Mouse (Mus musculus) ovary, postnatal 14 days (tissue): ENCODE data around the gene Sfxn2.

Experiments
- DNase-seq: peaks from one replicate; pipeline ENCODE4 v3.0.0; 2022; ENCODE audit warnings: low spot score

Gene Sfxn2

GRCm38 (mm10) chr19:46599375-46600256, 26.5 kb downstream of the Sfxn2 start:
- DNase-seq: no peak

DNA sequence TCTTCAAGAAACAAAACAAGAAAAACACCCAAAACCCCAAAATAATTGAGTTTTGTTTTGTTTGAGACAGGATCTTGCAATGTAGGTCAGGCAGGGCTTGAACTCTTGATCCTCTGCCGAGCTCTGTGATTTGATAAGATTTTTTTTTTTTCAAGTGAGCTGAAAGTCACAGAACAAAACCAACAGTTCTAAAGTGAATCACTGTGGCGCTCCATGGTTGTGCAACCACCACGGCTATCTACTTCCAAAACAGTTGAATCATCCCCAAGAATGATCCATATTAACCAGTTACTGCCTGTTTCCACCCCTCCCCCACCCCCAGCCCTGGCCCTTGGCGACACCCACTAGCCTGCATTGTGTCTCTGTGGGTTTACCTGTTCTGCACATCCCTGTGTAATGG, 27.2 kb downstream of the Sfxn2 start:
- DNase-seq: no peak

- no peak for DNase-seq
These were observed 28.3 kb downstream of the Sfxn2 start for GRCm38 (mm10) chr19:46601491-46601890.

- DNase-seq: no peak
These were observed 29.2 kb downstream of the Sfxn2 start for GRCm38 (mm10) chr19:46602406-46602805.

GRCm38 (mm10) chr19:46606718-46607117, 33.6 kb downstream of the Sfxn2 start:
- no peak for DNase-seq

DNA sequence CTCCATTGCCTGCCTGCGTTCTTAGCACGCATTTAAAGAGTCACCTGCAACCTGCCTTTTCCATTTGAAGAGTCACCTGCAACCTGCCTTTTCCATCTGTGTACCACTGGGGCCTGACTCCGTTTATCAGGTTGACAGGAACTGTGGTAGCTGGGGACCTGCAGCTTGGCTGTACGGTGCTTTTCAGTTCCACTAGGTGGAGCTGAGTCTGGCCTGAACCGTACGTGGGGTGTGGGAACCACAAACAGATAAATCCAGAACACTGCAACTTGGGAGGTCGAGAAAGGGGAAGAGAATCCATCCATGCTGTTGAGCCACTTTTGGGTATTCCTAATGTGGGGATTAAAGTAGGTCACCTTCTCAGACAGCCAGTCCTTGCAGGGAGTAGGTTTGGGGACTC, 34.3 kb downstream of the Sfxn2 start:
- DNase-seq: no peak

- no peak for DNase-seq
These were observed 35.0 kb downstream of the Sfxn2 start for GRCm38 (mm10) chr19:46608158-46608557.

- no peak for DNase-seq
These were observed 43.2 kb downstream of the Sfxn2 start for GRCm38 (mm10) chr19:46616378-46616777.

GRCm38 (mm10) chr19:46617361-46617760, 44.2 kb downstream of the Sfxn2 start:
- no peak for DNase-seq

DNA sequence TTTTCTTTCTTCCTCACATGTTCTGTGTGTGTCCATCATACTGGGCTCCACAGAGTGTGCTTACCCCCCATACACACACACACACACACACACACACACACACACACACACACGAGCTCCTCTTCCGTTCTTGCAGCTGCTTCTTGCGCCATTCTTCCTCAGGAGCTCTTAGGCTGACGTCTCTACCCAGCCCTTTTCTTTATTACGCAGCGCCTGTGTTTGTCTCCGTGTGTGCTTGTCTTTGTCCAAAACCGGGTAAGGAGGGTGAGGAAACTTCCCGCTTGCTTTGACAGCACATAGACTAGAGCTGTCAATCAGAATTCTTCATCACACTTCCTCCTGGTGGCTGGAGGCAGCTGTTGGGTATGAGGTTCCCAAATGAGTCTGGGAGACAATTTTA, 45.2 kb downstream of the Sfxn2 start:
- DNase-seq: no peak

- no peak for DNase-seq
These were observed 45.8 kb downstream of the Sfxn2 start for GRCm38 (mm10) chr19:46619001-46619400.

GRCm38 (mm10) chr19:46619518-46619917, 46.4 kb downstream of the Sfxn2 start:
- DNase-seq: no peak

- no peak for DNase-seq
These were observed 47.0 kb downstream of the Sfxn2 start for GRCm38 (mm10) chr19:46620016-46620808.

- DNase-seq: no peak
These were observed 48.3 kb downstream of the Sfxn2 start for GRCm38 (mm10) chr19:46621236-46622183.

DNA sequence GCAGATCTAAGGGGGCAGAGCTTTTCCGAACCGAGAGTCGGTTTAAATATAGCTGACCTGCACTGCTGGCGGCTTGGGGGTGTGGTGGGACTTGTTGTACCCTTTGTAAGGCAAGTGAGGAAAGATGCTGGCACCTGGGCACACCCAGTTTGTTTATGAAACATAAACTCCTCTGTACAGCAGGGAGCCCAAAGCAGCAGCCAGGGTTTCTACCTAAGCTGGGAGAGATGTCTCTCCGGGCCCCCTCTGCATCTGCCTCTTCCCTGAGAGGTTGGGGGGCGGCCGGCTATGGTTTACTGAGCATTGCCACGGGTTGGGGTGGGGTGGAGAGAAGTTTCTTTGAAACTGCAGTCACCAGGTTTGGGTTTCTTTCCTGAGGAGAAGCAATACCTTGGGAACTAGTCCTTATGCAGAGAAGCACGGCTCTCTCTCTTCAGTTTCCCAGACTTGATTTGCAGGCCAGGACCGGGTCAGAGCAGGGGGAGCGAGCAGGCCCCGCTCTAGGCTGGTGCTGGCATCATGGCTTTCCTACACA, 49.6 kb downstream of the Sfxn2 start:
- no peak for DNase-seq

GRCm38 (mm10) chr19:46623194-46623667, 50.1 kb downstream of the Sfxn2 start:
- no peak for DNase-seq

DNA sequence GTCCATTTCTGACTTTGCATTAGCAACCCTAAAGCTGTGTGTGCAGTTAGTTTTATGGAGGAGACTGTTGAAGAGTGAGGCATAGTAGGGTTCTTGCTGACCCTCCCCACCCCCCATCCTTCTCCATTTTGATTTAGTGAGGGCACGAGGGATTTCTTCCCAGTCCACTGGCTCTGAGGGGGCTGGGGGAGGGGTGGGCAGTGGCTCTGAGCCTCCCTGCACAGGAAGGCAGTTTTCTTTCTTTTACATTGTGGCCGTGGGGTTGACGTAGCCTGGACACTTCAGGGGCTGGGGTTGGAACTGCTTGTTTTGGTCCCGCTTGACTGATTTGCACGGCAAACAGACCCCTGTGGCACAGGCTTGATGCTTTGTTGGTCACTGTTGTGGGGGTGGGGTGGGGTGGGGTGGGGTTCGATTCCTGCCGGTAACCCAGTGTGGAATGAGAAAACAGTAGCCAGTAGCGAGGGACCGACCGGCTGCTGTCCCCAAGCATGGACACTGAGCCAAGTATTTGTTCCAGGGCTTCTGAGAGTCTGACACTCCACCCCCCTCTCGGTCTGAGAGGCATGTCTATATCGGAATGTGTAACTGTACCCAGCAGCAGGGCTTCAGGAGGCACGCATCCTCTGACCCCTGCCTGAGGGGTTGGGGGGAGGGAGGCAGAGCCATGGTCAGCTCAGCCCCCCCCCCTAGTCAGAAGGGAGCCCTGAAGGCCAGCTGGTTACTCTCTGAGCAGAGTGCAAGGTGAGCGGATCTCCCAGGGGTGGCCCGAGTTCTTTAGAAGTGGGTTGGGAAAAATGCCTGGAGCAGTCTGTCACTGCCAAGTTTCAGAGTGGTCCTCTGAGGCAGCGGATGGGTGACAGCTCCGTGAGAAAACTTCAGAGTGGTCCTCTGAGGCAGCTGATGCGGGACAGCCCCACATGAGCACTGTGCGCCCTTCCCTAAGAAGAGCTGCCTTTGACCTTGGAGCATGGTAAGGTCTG, 50.9 kb downstream of the Sfxn2 start:
- no peak for DNase-seq

DNA sequence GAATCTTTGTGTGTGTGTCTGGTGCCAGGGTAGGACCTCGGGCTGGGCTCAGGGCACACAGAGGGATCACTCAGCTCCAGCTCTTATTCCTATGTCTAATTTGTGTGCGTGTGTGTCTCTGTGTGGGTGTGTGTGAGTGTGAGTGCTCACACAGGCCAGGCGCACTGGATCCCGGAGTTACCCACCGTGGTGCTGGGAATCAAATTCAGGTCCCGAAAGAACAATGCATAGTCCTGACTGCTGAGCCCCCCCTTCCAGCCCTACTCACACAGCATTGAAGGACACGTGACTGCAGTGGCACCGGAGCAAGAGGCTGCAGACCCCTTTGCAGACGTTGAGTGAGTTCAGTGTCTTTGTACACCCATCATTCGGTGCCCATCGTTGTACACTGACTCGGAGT, 51.9 kb downstream of the Sfxn2 start:
- DNase-seq: no peak

DNA sequence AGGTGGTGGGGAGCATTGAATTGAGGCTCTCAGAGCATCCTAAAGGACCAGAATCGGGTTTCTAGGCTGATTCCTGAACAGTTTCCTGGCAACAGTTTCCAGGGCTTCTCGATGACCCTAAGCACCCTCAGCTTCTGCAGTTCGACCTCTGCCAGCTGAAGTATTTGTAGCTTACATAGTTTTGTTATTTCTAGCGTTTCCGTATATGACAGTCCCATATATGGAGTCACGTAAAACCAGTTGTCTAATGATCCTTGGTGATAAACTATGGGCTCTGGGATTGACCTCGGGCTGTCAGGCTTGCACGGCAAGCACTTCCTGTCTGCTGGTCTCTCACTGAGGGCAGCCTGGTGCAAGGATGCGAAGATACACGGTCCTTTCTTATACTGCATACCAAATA, 52.4 kb downstream of the Sfxn2 start:
- no peak for DNase-seq

DNA sequence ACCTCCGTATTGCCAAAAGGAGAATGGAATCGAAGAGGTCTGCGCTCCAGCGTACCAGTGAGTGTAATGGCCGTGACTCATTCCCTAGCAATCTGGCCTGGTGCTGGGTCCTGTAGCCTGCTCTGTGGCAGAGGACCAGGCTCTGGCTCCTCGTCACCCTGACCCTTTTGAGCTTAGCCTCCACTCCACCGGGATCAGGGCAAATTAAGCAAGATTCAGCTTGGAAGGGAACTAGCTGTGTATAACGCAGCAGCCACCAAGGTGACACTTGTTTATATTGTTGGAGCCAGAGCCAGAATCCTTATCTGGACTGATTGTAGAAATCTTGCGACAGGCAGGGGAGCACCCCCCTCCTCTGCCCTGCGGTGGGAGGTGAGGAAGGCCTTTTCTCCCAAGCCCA, 55.2 kb downstream of the Sfxn2 start:
- no peak for DNase-seq
